Mouse (Mus musculus) small intestine, adult 2 months (tissue): Measurements from ENCODE around the gene Taf1c. TPM values are rescaled to one million over a fixed set of nuclear protein-coding genes. Genes with fewer than 3 reads are reported as not detected.

Experiments
- H3K27ac ChIP-seq: fragments of 200-500 bp; 2 replicates; pipeline ENCODE4 v1.5.1; 2012; ENCODE audit warnings: low read depth, low read length, control low read depth, inconsistent platforms; ENCODE audit not compliant: insufficient read depth
- H3K27me3 ChIP-seq: fragments of 200-500 bp; 2 replicates; pipeline ENCODE4 v1.6.1; 2012; ENCODE audit warnings: mild to moderate bottlenecking, moderate library complexity, low read length, inconsistent platforms; ENCODE audit not compliant: control insufficient read depth, insufficient read depth
- H3K36me3 ChIP-seq: fragments of 200-500 bp; 2 replicates; pipeline ENCODE4 v1.6.1; 2012; ENCODE audit warnings: mild to moderate bottlenecking, low read length, control low read depth, inconsistent platforms; ENCODE audit not compliant: control insufficient read depth, insufficient read depth
- H3K4me1 ChIP-seq: fragments of 200-500 bp; 2 replicates; pipeline ENCODE4 v1.6.1; 2012; ENCODE audit warnings: low read length, inconsistent platforms, mixed read lengths; ENCODE audit not compliant: control insufficient read depth, insufficient read depth, insufficient read length
- H3K4me3 ChIP-seq: fragments of 200-500 bp; 2 replicates; pipeline ENCODE4 v1.5.1; 2012; ENCODE audit warnings: low read depth, mild to moderate bottlenecking, control low read depth, inconsistent platforms, low read length, moderate library complexity
- CTCF ChIP-seq: fragments of 200-500 bp; IDR thresholded peaks from 2 replicates; pipeline ENCODE4 v1.5.1; 2012; ENCODE audit warnings: low read depth, mild to moderate bottlenecking, control low read depth, inconsistent platforms, low read length, moderate library complexity, mixed read lengths; ENCODE audit not compliant: insufficient replicate concordance, insufficient read length; ENCODE audit errors: extremely low read depth
- POLR2A ChIP-seq: fragments of 200-500 bp; IDR thresholded peaks from 2 replicates; pipeline ENCODE4 v1.6.1; 2012; ENCODE audit warnings: low read depth, mild to moderate bottlenecking, control low read depth, inconsistent platforms, low read length, moderate library complexity
- WGBS: fragments of 180-500 bp; shearing (Covaris S2); methylation state at CpG from one replicate; pipeline ENCODE4 v1.1.7; 2018; 5-methylcytosine and 5-hydroxymethylcytosine counted together
- polyA plus RNA-seq: library from polyadenylated mRNA; depleted of rRNA; stranded (reverse); fragments of >200 nt; gene quantifications from 2 replicates; pipeline ENCODE4 v1.2.3, GENCODE M21; 2012

Taf1c gene
- polyA plus RNA-seq, 1 experiment = 23.6 TPM

DNA sequence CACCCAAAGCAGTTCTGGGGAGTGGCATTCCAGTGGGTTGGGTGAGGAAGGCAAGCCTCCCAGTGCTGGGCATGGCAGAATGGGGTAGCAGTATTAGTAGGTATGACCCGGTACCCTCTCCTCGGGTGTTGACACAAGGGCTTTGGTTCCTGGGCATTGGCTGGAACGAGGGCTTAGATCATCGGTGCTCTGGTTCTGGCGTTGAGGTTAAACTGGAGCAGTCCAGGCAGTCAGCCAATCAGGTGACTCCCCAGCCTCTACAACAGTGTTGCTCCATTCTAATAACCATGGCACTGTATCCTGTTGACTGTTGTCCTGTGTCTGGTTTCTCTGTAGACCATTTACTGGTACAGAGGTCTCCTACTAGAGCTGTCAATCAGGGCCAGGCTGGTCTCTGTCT, 12.6 kb upstream of the Taf1c start:
- Histone ChIP-seq H3K36me3 (no peaks in the 10 kb centered on the region), H3K27ac (no peak overlapping the region), H3K4me1 (peaks cover 7% of the 10 kb centered on the region), H3K27me3 (no peaks in the 10 kb centered on the region), H3K4me3 (no peak overlapping the region)
- WGBS = 78% methylated on average over 5 of the region's 5 CpGs
- TF ChIP-seq CTCF (no peak), POLR2A (no peak)

DNA sequence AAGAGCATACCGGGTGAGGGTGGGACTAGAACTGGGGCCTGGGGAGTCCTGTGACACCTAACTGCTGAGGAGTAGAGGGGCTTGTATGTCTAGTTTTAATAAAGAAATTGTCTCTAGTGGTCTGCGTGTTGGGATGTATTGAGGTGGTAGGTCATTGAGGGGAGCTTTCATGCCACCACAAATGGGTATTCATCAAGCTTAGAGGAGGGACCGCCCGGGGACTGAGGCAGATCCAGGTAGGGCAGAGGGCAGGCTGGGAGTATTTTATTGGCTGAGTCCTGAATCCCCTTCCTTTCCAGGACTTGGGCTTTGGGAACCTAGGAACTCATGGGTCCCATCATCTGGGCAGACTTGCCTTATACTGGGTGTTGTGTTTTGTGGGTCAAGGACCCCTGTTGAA, 11.8 kb upstream of the Taf1c start:
- H3K36me3 ChIP-seq = no peaks in the 10 kb centered on the region
- peaks cover 10% of the 10 kb centered on the region for H3K4me1 ChIP-seq
- H3K27ac ChIP-seq = no peak overlapping the region
- TF ChIP-seq CTCF (no peak), POLR2A (no peak)
- no peaks in the 10 kb centered on the region for H3K27me3 ChIP-seq
- no peak overlapping the region for H3K4me3 ChIP-seq
- WGBS = 95% methylated on average over 4 of the region's 4 CpGs

DNA sequence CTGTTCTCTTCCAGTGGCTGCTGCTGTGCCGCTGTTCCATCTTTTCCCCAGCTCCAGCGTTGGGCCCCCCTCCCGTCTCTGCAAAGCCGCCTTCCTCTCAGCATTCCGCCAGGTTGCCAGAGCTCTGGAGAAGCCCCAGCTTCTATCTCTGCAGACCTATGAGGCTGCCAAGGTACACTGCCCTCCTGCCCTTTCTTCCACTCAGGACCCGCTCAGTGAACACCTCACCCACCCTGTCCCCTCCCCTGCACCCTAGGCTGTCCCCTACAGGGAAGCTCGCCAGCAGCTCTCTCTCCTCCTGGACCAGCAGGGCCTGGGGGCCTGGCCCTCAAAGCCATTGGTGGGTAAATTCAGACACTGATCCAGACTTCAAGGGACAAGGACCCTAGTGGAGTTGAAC, 11.3 kb upstream of the Taf1c start:
- 78% methylated on average over 7 of the region's 7 CpGs for WGBS
- H3K36me3 ChIP-seq = no peaks in the 10 kb centered on the region
- H3K4me3 ChIP-seq = no peak overlapping the region
- no peak for TF ChIP-seq POLR2A
- no peak for TF ChIP-seq CTCF
- H3K27me3 ChIP-seq = no peaks in the 10 kb centered on the region
- H3K27ac ChIP-seq = no peak overlapping the region
- H3K4me1 ChIP-seq = peaks cover 10% of the 10 kb centered on the region

DNA sequence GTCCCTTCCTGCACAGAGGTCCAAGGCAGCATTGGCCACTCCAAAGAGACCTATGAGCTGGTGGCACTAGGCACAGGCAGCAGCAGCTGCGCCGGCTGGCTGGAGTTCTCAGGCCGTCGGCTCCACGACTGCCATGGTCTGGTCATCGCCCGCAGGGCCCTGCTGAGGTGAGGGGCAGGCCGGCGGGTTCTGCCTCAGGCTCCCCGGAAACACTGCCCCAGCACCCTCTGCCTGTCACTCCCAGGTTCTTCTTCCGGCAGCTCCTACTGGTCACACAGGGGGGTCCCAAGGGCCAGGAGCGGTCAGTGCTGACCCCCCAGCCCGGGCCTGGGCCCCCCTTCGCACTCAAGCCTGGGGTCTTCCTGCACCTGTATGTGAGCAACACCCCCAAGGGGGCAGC, 10.1 kb upstream of the Taf1c start:
- H3K4me3 ChIP-seq = no peak overlapping the region
- H3K27me3 ChIP-seq = no peaks in the 10 kb centered on the region
- no peak overlapping the region for H3K27ac ChIP-seq
- H3K36me3 ChIP-seq = no peaks in the 10 kb centered on the region
- 92% methylated on average over 14 of the region's 14 CpGs for WGBS
- H3K4me1 ChIP-seq = peaks cover 10% of the 10 kb centered on the region
- no peak for TF ChIP-seq CTCF
- no peak for TF ChIP-seq POLR2A

DNA sequence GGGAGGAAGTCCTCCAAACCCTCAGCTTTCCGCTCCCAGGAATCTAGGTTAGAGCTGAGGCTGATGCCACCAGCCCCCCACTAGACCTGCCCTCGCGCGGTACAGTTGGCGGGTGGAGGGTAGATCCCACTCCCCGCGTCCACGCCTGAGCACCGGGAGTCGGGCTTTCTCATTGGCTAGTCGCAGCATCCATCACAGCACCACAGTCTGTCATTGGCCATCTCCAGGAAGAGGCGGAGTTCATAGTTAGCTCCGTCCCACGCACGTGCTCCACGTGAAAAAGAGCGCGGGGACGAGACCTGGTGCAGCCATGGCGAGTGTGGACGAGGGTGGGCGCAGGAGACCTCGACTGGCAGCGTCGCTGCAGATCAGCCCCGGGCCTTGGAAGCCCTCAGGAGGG, 7.4 kb upstream of the Taf1c start, which contains the start of gene Adad2:
TSS of gene Adad2 (plus strand) at position 277 of the 400 bp plus-strand sequence.
- H3K27me3 ChIP-seq = no peaks in the 10 kb centered on the region
- H3K27ac ChIP-seq = peak within 1 kb of the TSS; percentile 28; the same call in 1 of the 2 replicates
- no peak within 1 kb of the TSS for H3K4me3 ChIP-seq
- peaks cover 10% of the 10 kb centered on the region for H3K4me1 ChIP-seq
- no peaks in the 10 kb centered on the region for H3K36me3 ChIP-seq
- TF ChIP-seq CTCF (no peak), POLR2A (no peak)
- 89% methylated on average over 26 of the region's 26 CpGs for WGBS

DNA sequence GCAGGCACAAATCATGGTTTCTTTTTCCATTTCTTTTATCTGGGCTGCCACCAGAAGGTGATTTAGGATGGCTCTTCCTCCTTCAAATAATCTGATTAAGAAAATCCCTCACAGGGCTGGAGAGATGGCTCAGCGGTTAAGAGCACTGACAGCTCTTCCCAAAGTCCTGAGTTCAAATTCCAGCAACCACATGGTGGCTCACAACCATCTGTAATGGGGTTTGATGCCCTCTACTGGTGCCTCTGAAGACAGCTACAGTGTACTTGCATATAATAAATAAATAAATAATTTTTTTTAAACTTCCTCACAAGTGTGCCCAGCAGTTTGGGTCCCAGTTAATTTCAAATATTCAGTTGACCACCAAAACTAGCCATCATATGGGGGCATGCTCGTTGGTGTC, 1.2 kb upstream of the Taf1c start:
- H3K4me3 ChIP-seq = no peak overlapping the region
- H3K27me3 ChIP-seq = no peaks in the 10 kb centered on the region
- WGBS = 67% methylated on average over 2 of the region's 2 CpGs
- TF ChIP-seq CTCF = peak; percentile 27; the same call in 1 of the 2 replicates
- TF ChIP-seq POLR2A = no peak
- no peak overlapping the region for H3K27ac ChIP-seq
- peaks cover 9% of the 10 kb centered on the region for H3K4me1 ChIP-seq
- peaks cover 14% of the 10 kb centered on the region for H3K36me3 ChIP-seq

DNA sequence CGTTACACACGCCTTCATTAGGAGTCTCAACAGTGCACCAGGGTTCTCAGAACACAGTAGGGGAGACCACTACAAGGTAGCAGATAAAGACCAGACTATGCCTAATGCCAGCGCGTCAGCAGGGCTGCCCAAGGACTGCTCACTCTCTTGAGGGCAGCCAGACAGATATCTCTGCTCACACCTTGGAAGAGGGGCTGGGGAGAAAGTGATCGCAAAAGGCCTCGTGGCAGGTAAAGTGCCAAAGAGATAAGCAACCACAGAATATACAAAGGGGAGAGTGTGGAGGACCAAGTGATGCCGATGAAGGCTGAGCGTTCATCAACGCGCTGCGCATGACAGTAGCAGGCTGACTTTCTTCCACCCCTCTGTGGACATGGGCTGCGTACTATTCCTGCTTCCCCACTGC, 621 bp downstream of the Taf1c start:
- TF ChIP-seq CTCF = no peak
- no peak for TF ChIP-seq POLR2A
- peak overlapping the region; percentile 77 for H3K4me3 ChIP-seq
- peak overlapping the region; percentile 37 for H3K27ac ChIP-seq
- H3K4me1 ChIP-seq = peaks cover 9% of the 10 kb centered on the region
- 17% methylated on average over 12 of the region's 12 CpGs for WGBS
- H3K27me3 ChIP-seq = no peaks in the 10 kb centered on the region
- peaks cover 28% of the 10 kb centered on the region for H3K36me3 ChIP-seq
